Mouse (Mus musculus): Measurements from ENCODE around the gene Gm28308. TPM values are rescaled to one million over a fixed set of nuclear protein-coding genes. Genes with fewer than 3 reads are reported as not detected.

Gene Gm28308
- total and polyA plus RNA-seq, 3 experiments, result not detected

- DNase-seq, result peak in 1 of 2 experiments; percentile 34
- intact Hi-C loops (cut with DNase I), result no loop called here
- H3K79me2 ChIP-seq (replicated peaks; ENCODE audit: control insufficient read depth, insufficient read depth, low read length), result no peaks in the 10 kb centered on the region
Measured at GRCm38 (mm10) chr6:52239625-52240388, 26.7 kb upstream of the Gm28308 start.

GRCm38 (mm10) chr6:52238976-52239375 lies 25.8 kb upstream of the Gm28308 start:
- H3K4me1 ChIP-seq (ENCODE audit: control insufficient read depth, insufficient read depth, low read length), result no peaks in the 10 kb centered on the region; the same call in 1 of the 2 replicates
- H3K27ac ChIP-seq, result no peak overlapping the region
- H3K79me2 ChIP-seq (replicated peaks; ENCODE audit: control insufficient read depth, insufficient read depth, low read length), result no peaks in the 10 kb centered on the region
- H3K36me3 ChIP-seq (ENCODE audit: control insufficient read depth, insufficient read depth, low read length), result no peaks in the 10 kb centered on the region
- DNase-seq, result peak in 1 of 2 experiments; percentile 19
- intact Hi-C loops (cut with DNase I), result no loop called here
- 15% methylated on average over 7 of the region's 7 CpGs for WGBS
- peaks cover 36% of the 10 kb centered on the region for H3K27me3 ChIP-seq (ENCODE audit: control insufficient read depth, insufficient read depth, low read length)
- TF ChIP-seq POLR2A (IDR thresholded peaks at IDR 0.05; ENCODE audit: insufficient read depth, low read depth, low read length), result no peak
- no peak for TF ChIP-seq EP300 (IDR thresholded peaks at IDR 0.05; ENCODE audit: insufficient read depth, low read depth, low read length)
- TF ChIP-seq CTCF (IDR thresholded peaks at IDR 0.05), result no peak
- H3K4me3 ChIP-seq, result no peak overlapping the region
- no peak overlapping the region for H3K9ac ChIP-seq (ENCODE audit: low read depth, low read length)

More at GRCm38 (mm10) chr6:52239625-52240388, 26.7 kb upstream of the Gm28308 start:
- Histone ChIP-seq H3K36me3 (ENCODE audit: control insufficient read depth, insufficient read depth, low read length) (no peaks in the 10 kb centered on the region), H3K9ac (ENCODE audit: low read depth, low read length) (no peak overlapping the region), H3K4me3 (no peak overlapping the region), H3K27ac (no peak overlapping the region), H3K4me1 (ENCODE audit: control insufficient read depth, insufficient read depth, low read length) (no peaks in the 10 kb centered on the region; the same call in 1 of the 2 replicates), H3K27me3 (ENCODE audit: control insufficient read depth, insufficient read depth, low read length) (peaks cover 30% of the 10 kb centered on the region)
- TF ChIP-seq POLR2A (IDR thresholded peaks at IDR 0.05; ENCODE audit: insufficient read depth, low read depth, low read length), result no peak
- TF ChIP-seq EP300 (IDR thresholded peaks at IDR 0.05; ENCODE audit: insufficient read depth, low read depth, low read length), result no peak
- no peak for TF ChIP-seq CTCF (IDR thresholded peaks at IDR 0.05)
- WGBS, result 4% methylated on average over 30 of the region's 30 CpGs

GRCm38 (mm10) chr6:52238155-52238545 lies 25.0 kb upstream of the Gm28308 start:
- TF ChIP-seq EP300 (IDR thresholded peaks at IDR 0.05; ENCODE audit: insufficient read depth, low read depth, low read length) (no peak), POLR2A (IDR thresholded peaks at IDR 0.05; ENCODE audit: insufficient read depth, low read depth, low read length) (no peak), CTCF (IDR thresholded peaks at IDR 0.05) (no peak)
- no peak overlapping the region for H3K4me3 ChIP-seq
- H3K27ac ChIP-seq, result no peak overlapping the region
- intact Hi-C loops (cut with DNase I), result no loop called here
- WGBS, result 11% methylated on average over 7 of the region's 7 CpGs
- H3K27me3 ChIP-seq (ENCODE audit: control insufficient read depth, insufficient read depth, low read length), result peaks cover 34% of the 10 kb centered on the region
- H3K4me1 ChIP-seq (ENCODE audit: control insufficient read depth, insufficient read depth, low read length), result no peaks in the 10 kb centered on the region; the same call in 1 of the 2 replicates
- DNase-seq, result peak in 1 of 2 experiments; percentile 13
- no peaks in the 10 kb centered on the region for H3K79me2 ChIP-seq (replicated peaks; ENCODE audit: control insufficient read depth, insufficient read depth, low read length)
- H3K9ac ChIP-seq (ENCODE audit: low read depth, low read length), result no peak overlapping the region
- no peaks in the 10 kb centered on the region for H3K36me3 ChIP-seq (ENCODE audit: control insufficient read depth, insufficient read depth, low read length)

- WGBS, result 13% methylated on average over 10 of the region's 10 CpGs
- no peak overlapping the region for H3K4me3 ChIP-seq
- no peaks in the 10 kb centered on the region for H3K79me2 ChIP-seq (replicated peaks; ENCODE audit: control insufficient read depth, insufficient read depth, low read length)
- H3K27ac ChIP-seq, result no peak overlapping the region
- H3K9ac ChIP-seq (ENCODE audit: low read depth, low read length), result no peak overlapping the region
- peak in 1 of 2 experiments; percentile 14 for DNase-seq
- no peaks in the 10 kb centered on the region; the same call in 1 of the 2 replicates for H3K4me1 ChIP-seq (ENCODE audit: control insufficient read depth, insufficient read depth, low read length)
- intact Hi-C loops (cut with DNase I), result no loop called here
- H3K27me3 ChIP-seq (ENCODE audit: control insufficient read depth, insufficient read depth, low read length), result peaks cover 38% of the 10 kb centered on the region
- no peaks in the 10 kb centered on the region for H3K36me3 ChIP-seq (ENCODE audit: control insufficient read depth, insufficient read depth, low read length)
- TF ChIP-seq EP300 (IDR thresholded peaks at IDR 0.05; ENCODE audit: insufficient read depth, low read depth, low read length) (no peak), POLR2A (IDR thresholded peaks at IDR 0.05; ENCODE audit: insufficient read depth, low read depth, low read length) (no peak), CTCF (IDR thresholded peaks at IDR 0.05) (no peak)
Measured at GRCm38 (mm10) chr6:52237346-52238154, 24.4 kb upstream of the Gm28308 start.

- WGBS, result 21% methylated on average over 3 of the region's 3 CpGs
- peaks cover 44% of the 10 kb centered on the region for H3K27me3 ChIP-seq (ENCODE audit: control insufficient read depth, insufficient read depth, low read length)
Measured at GRCm38 (mm10) chr6:52236806-52237205, 23.7 kb upstream of the Gm28308 start.

More at GRCm38 (mm10) chr6:52236806-52237205, 23.7 kb upstream of the Gm28308 start:
- Histone ChIP-seq H3K4me1 (ENCODE audit: control insufficient read depth, insufficient read depth, low read length) (no peaks in the 10 kb centered on the region; the same call in 1 of the 2 replicates), H3K79me2 (replicated peaks; ENCODE audit: control insufficient read depth, insufficient read depth, low read length) (no peaks in the 10 kb centered on the region), H3K36me3 (ENCODE audit: control insufficient read depth, insufficient read depth, low read length) (no peaks in the 10 kb centered on the region), H3K27ac (no peak overlapping the region), H3K4me3 (no peak overlapping the region), H3K9ac (ENCODE audit: low read depth, low read length) (no peak overlapping the region)
- TF ChIP-seq CTCF (IDR thresholded peaks at IDR 0.05) (no peak), EP300 (IDR thresholded peaks at IDR 0.05; ENCODE audit: insufficient read depth, low read depth, low read length) (no peak), POLR2A (IDR thresholded peaks at IDR 0.05; ENCODE audit: insufficient read depth, low read depth, low read length) (no peak)
- intact Hi-C loops (cut with DNase I), result no loop called here
- peak in 1 of 2 experiments; percentile 13 for DNase-seq

All from heart, adult 2 months (tissue).